Mouse (Mus musculus) heart, postnatal 10 days (tissue): Measurements from ENCODE around the gene A730071L15Rik. TPM values are rescaled to one million over a fixed set of nuclear protein-coding genes. Genes with fewer than 3 reads are reported as not detected.

Source experiments
- total RNA-seq, 2 experiments: library from RNA; stranded (reverse); gene quantifications; 2 replicates each; pipeline ENCODE4 v1.2.3; 2021

Gene A730071L15Rik
- total RNA-seq, 2 experiments from 2014 or later: 0.26 TPM; not detected in 1

Other genes with a start within 250 kb of the A730071L15Rik start
- 1 to 10 TPM in 1 of 2 experiments, under 1 TPM in 1; 0.40 to 1.5 TPM for gene Gck, start 249.9 kb upstream of the A730071L15Rik start, total RNA-seq
- gene Ykt6, start 244.3 kb upstream of the A730071L15Rik start, total RNA-seq: 10 to 100 TPM; 85.7 to 97.5 TPM
- gene Camk2b, start 133.7 kb upstream of the A730071L15Rik start, total RNA-seq: 1 to 10 TPM; 7.4 to 7.7 TPM
- gene Nudcd3, start 386 bp downstream of the A730071L15Rik start, total RNA-seq: 10 to 100 TPM; 65.7 to 68.2 TPM
- not detected for gene Npc1l1, start 30.1 kb downstream of the A730071L15Rik start, total RNA-seq
- gene Ddx56, start 67.7 kb downstream of the A730071L15Rik start, total RNA-seq: 10 to 100 TPM; 33.3 to 34.4 TPM
- 10 to 100 TPM; 78.1 to 82.9 TPM for gene Tmed4, start 74.8 kb downstream of the A730071L15Rik start, total RNA-seq
- 1,000 to 10,000 TPM; 1,296 to 1,304 TPM for gene Ogdh, start 91.6 kb downstream of the A730071L15Rik start, total RNA-seq
- 10 to 100 TPM; 43.2 to 44.3 TPM for gene Zmiz2, start 189.0 kb downstream of the A730071L15Rik start, total RNA-seq
- gene Ppia, start 215.4 kb downstream of the A730071L15Rik start, total RNA-seq: 100 to 1,000 TPM; 943 to 992 TPM
- gene H2afv, start 244.4 kb downstream of the A730071L15Rik start, total RNA-seq: 10 to 100 TPM; 73.1 to 82.9 TPM